Mouse (Mus musculus): ENCODE measurements around the gene Tmem30c. TPM values are rescaled to one million over a fixed set of nuclear protein-coding genes. Genes with fewer than 3 reads are reported as not detected.
"Not testable (repeated sequence)": the region's sequence is repeated elsewhere in the genome, so short reads cannot be mapped to it uniquely, and the experiment has no call there.

The Tmem30c gene
- polyA plus RNA-seq, 1 experiment from 2014 or later, result 0.14 TPM

DNA sequence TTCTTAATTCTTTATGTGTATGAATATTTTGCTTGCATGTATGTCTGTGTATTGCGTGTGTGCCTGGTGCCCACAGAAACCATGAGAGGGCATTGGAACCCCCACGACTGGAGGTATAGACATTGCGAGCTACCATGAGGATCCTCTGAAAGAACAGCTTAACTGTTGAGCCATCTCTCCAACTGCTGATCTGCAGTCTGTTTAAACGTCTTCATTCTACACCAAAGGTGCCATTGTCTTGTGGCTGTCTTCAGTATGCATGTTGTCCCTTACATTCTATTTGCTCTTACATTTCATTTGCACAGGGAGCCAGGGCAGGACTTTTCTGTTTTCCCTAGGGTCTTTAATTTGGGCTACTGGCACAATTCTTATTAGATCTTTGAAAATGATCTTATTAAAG is 41.7 kb downstream of the Tmem30c start:
- no peak overlapping the region for H3K4me3 ChIP-seq
- H3K27me3 ChIP-seq, result no peaks in the 10 kb centered on the region
- H3K36me3 ChIP-seq, result no peaks in the 10 kb centered on the region
- no peaks in the 10 kb centered on the region for H3K9me3 ChIP-seq
- H3K27ac ChIP-seq, result no peak overlapping the region
- H3K9ac ChIP-seq, result no peak overlapping the region
- no peak for ATAC-seq (ENCODE audit: insufficient number of reproducible peaks, insufficient read depth, low FRiP score, low TSS enrichment)
- no peak overlapping the region for H3K4me2 ChIP-seq (replicated peaks)
- 0 out of 2 replicates have a peak, but pooled peaks cover 2% of the 10 kb centered on the region for H3K4me1 ChIP-seq
- 86% methylated on average over 4 of the region's 4 CpGs for WGBS

DNA sequence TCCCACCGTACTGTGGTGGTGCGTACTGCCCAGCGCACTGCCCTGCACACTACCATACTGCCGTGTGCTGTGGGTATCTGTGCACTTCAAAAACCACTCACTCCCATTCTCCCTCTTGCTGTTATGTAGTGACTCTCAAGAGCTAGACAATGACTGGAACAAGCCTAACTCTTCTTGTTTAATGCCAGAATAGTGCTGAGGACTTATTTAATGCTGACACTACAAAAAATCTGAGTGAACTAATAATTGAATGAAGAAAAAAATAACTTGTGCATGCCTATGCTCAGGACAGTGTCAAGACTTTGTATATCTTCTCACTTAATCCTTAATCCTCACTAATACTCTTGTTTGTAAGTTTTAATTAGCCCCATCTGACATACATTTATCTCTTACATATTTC is 45.2 kb downstream of the Tmem30c start:
- Histone ChIP-seq H3K4me1 (0 out of 2 replicates have a peak, but pooled peaks cover 2% of the 10 kb centered on the region), H3K4me2 (replicated peaks) (no peak overlapping the region), H3K36me3 (no peaks in the 10 kb centered on the region), H3K9me3 (no peaks in the 10 kb centered on the region), H3K27me3 (no peaks in the 10 kb centered on the region), H3K27ac (no peak overlapping the region), H3K9ac (no peak overlapping the region), H3K4me3 (no peak overlapping the region)
- WGBS, result 96% methylated on average over 4 of the region's 4 CpGs
- ATAC-seq (ENCODE audit: insufficient number of reproducible peaks, insufficient read depth, low FRiP score, low TSS enrichment), result no peak

DNA sequence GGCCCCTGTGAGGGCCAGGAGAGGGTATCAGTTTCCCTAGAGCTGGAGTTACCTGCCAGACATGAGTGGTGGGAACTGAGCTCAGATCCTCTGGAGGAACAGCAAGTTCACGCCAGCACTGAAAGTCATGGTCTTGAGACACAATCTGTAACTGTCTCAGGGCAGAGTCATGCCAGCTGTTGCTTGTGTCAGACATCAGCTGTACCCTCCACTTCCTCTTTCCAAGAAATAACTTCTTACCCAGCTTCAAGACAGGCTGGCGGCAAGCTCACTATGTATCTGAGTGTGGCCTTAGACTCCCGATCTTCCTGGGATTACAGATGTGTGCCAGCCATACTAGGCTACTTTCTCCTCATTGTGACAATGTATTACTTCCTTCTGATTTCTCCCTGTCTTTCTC is 46.1 kb downstream of the Tmem30c start:
- no peaks in the 10 kb centered on the region for H3K36me3 ChIP-seq
- WGBS, result 90% methylated on average over 3 of the region's 3 CpGs
- H3K4me2 ChIP-seq (replicated peaks), result no peak overlapping the region
- H3K9me3 ChIP-seq, result no peaks in the 10 kb centered on the region
- 0 out of 2 replicates have a peak, but pooled peaks cover 2% of the 10 kb centered on the region for H3K4me1 ChIP-seq
- no peak overlapping the region for H3K4me3 ChIP-seq
- no peaks in the 10 kb centered on the region for H3K27me3 ChIP-seq
- no peak for ATAC-seq (ENCODE audit: insufficient number of reproducible peaks, insufficient read depth, low FRiP score, low TSS enrichment)
- no peak overlapping the region for H3K9ac ChIP-seq
- H3K27ac ChIP-seq, result no peak overlapping the region

DNA sequence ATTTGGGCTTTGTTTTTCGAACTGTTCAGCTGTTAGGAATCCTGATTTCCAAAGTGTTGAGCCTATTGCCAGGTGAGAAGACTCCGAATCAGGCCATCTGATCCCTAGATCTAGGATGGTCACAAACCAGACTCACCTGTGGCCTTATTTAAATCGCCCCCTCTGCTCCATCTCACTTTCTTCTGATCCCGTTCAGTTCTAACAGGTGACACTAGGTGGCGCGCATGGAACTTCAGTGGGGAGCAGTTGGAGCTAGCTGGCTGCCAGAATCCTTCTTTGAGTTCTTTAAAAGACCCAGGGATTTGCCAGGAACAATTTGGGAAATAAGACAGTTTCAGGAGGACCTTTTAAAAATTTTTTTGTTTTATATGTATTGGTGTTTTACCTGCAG is 48.8 kb downstream of the Tmem30c start:
- 6% methylated on average over 6 of the region's 6 CpGs for WGBS
- no peak overlapping the region for H3K4me2 ChIP-seq (replicated peaks)
- H3K27me3 ChIP-seq, result no peaks in the 10 kb centered on the region
- H3K27ac ChIP-seq, result 0 out of 2 replicates have a peak overlapping the region, but pooled peaks have one; percentile 25
- H3K4me3 ChIP-seq, result no peak overlapping the region
- H3K36me3 ChIP-seq, result no peaks in the 10 kb centered on the region
- 0 out of 2 replicates have a peak, but pooled peaks cover 2% of the 10 kb centered on the region for H3K4me1 ChIP-seq
- H3K9ac ChIP-seq, result no peak overlapping the region
- ATAC-seq (ENCODE audit: insufficient number of reproducible peaks, insufficient read depth, low FRiP score, low TSS enrichment), result no peak
- no peaks in the 10 kb centered on the region for H3K9me3 ChIP-seq

DNA sequence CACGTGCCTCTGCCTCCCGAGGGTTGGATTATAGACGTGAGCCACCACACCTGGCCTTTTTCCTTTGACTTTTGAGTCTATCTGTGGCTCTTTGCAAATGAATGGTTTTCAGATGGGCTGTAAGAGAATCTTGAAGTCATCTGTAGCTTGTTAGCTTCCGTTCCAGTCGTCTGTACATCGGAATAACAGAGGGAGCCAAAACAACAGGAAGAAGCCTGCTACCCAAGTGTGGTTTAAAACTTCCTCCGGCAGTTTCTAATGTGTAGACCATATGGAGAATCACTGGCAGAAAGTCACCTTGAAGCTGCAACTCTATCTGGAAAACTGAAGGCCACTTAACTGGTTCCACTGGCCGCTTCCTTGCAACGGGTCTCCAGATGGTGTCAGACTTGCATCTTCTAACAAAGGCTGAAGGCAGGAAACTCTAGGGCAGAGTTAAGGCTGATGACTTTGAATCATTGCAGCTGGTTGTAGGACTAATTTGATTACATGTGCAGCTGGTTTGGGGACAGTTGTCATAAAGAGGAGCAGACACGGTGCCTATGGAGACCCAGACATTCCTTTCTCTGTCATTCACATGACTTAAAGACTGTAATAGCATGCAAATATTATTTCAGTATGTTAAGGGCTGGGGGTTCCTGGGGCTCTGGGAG is 49.3 kb downstream of the Tmem30c start:
- Histone ChIP-seq H3K27me3 (no peaks in the 10 kb centered on the region), H3K4me2 (replicated peaks) (no peak overlapping the region), H3K4me1 (0 out of 2 replicates have a peak, but pooled peaks cover 2% of the 10 kb centered on the region), H3K27ac (peak overlapping the region; percentile 25; the same call in 1 of the 2 replicates), H3K9ac (no peak overlapping the region), H3K36me3 (no peaks in the 10 kb centered on the region), H3K4me3 (no peak overlapping the region), H3K9me3 (no peaks in the 10 kb centered on the region)
- WGBS, result 23% methylated on average over 10 of the region's 10 CpGs
- peak; percentile 47; the same call in 1 of the 2 replicates for ATAC-seq (ENCODE audit: insufficient number of reproducible peaks, insufficient read depth, low FRiP score, low TSS enrichment)

DNA sequence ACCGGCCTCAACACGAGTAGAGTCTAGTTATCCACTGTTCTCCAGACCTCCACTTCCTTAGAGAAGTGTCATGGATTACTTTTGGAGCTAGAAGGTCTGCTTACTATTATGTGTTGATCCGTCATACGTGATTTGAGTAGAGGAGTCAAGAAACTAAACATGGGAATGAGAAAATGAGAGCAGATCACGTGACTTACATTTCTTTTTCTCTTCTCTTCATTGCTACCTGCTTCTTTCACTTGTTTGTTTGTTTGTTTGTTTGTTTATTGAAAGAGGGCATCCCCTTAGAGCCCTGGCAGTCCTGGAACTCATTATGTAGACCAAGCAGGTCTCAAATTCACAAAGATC is 49.8 kb downstream of the Tmem30c start:
- WGBS, result 71% methylated on average over 5 of the region's 5 CpGs
- no peaks in the 10 kb centered on the region for H3K9me3 ChIP-seq
- 0 out of 2 replicates have a peak, but pooled peaks cover 2% of the 10 kb centered on the region for H3K4me1 ChIP-seq
- no peak overlapping the region for H3K4me2 ChIP-seq (replicated peaks)
- no peak overlapping the region; the same call in 1 of the 2 replicates for H3K27ac ChIP-seq
- no peaks in the 10 kb centered on the region for H3K27me3 ChIP-seq
- H3K4me3 ChIP-seq, result no peak overlapping the region
- no peak for ATAC-seq (ENCODE audit: insufficient number of reproducible peaks, insufficient read depth, low FRiP score, low TSS enrichment)
- no peak overlapping the region for H3K9ac ChIP-seq
- H3K36me3 ChIP-seq, result no peaks in the 10 kb centered on the region

DNA sequence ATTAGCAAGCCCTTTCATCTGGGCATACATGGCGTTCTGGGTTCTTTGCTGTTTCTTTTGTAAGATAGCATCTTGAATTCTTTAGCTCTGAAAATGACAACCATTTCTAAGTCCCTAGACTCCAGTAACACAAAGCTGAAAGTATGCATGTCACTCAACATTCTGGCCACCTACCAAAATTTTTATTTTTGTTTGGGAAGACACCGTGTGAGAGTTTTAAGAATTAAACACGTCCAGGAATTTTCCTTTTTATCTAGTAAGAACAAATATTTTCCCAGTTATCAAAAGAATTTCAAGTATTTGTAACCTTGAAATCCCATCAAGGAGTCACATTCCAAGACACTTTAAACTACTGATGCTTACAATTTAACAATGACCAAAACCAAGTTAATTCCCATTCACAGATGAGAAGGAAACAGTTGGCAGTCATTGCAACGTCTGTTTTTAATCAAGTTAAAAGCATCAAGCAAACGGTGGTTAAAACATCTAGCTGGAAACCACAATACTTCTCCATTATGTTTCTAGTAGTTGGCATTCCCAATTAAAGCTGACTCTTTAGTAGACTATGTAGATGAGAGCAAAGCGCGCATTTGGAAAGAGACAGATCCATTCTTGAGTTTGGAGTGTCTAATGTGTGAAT is 56.7 kb downstream of the Tmem30c start:
- Histone ChIP-seq H3K9ac (no peak overlapping the region), H3K27ac (no peak overlapping the region), H3K27me3 (no peaks in the 10 kb centered on the region), H3K4me3 (no peak overlapping the region), H3K9me3 (no peaks in the 10 kb centered on the region), H3K4me2 (replicated peaks) (no peak overlapping the region), H3K4me1 (no peaks in the 10 kb centered on the region), H3K36me3 (no peaks in the 10 kb centered on the region)
- no peak for ATAC-seq (ENCODE audit: insufficient number of reproducible peaks, insufficient read depth, low FRiP score, low TSS enrichment)
- 37% methylated on average over 7 of the region's 7 CpGs for WGBS

DNA sequence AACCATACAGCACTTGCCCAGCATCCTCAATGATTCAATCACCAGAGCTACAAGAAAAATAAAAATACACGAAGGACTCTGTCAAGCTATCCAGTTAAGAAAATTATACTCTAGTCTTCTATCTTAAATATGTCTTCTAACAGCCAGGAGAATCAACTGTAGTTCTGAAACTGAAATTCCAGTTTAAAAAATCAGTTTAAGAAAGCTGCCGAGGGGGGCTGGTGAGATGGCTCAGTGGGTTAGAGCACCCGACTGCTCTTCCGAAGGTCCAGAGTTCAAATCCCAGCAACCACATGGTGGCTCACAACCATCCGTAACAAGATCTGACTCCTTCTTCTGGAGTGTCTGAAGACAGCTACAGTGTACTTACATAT is 60.7 kb downstream of the Tmem30c start:
- not testable (repeated sequence) for H3K4me1 ChIP-seq; H3K9ac ChIP-seq; H3K36me3 ChIP-seq; ATAC-seq (ENCODE audit: insufficient number of reproducible peaks, insufficient read depth, low FRiP score, low TSS enrichment); H3K9me3 ChIP-seq; H3K27ac ChIP-seq; H3K27me3 ChIP-seq
- peak overlapping the region; percentile 64 for H3K4me2 ChIP-seq (replicated peaks)
- H3K4me3 ChIP-seq, result peak overlapping the region; percentile 90
- 72% methylated on average over 5 of the region's 5 CpGs for WGBS

DNA sequence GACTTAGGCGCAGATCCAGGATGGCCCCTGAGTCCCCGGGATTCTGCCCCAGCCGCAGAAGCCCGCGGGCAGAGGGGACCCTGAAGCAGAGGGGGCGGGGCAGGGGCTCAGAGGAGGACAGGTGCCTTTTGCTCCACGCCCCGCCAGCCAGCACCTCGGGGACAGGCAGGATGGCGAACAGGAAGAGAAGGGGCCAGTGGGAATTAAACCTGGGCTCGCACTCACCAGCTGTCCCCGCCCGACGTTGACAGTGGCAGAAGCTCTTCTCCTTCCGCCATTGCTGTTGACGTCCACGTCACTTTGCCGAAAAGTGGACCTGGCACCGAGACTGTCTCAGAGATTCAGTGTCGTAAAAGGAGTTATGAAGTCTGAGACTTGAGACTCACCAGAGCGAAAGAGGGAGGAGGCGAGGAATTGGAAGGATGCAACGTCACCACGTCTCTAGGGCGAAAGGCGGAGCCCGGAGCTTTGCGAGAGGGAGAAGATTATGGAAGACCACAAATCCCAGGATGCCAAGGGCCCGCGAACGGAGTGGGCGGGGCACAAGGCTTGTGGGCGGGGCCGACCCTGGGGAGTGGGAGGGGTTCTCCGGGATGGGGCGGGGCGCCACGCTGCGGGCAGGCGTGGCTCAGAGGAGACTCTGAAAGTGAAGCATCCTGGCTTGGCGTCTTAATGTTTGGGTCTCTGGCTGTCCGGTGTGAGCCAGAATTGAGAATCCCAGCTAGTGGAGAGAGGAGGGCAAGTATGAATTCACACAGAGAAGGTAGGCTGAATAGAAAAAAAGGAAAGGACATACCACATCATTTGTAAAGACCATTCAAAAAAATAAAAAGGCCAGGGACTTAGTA is 61.4 kb downstream of the Tmem30c start, which contains the start of gene Tbc1d23:
TSS of gene Tbc1d23 (minus strand) at position 416 of the 848 bp plus-strand sequence.
- peak within 1 kb of the TSS; percentile 64 for H3K4me2 ChIP-seq (replicated peaks)
- peak; percentile 96 for ATAC-seq (ENCODE audit: insufficient number of reproducible peaks, insufficient read depth, low FRiP score, low TSS enrichment)
- peaks cover 7% of the 10 kb centered on the region for H3K4me1 ChIP-seq
- H3K27ac ChIP-seq, result peak within 1 kb of the TSS; percentile 80
- no peaks in the 10 kb centered on the region for H3K9me3 ChIP-seq
- H3K4me3 ChIP-seq, result peak within 1 kb of the TSS; percentile 90
- under 1% methylated on average over 42 of the region's 42 CpGs for WGBS
- H3K36me3 ChIP-seq, result no peaks in the 10 kb centered on the region
- no peaks in the 10 kb centered on the region for H3K27me3 ChIP-seq
- H3K9ac ChIP-seq, result peak within 1 kb of the TSS; percentile 80

DNA sequence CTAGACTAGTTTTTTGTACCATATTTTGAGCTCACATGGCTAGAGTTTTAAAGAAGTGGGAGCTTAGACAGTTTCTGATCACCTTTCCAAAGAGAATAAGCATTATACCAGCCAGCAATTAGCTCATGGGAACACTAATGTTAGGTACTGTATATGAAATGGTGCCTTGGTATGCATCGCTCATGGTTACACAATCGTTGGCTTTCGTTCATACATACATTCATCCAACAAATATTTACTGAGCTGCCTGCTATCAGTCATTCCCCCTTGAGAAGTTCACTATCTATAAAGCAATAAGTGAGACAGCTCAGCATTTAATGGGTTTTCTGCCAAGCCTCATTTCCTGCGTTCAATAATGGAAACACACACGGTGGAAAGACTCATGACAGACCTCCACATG is 66.2 kb downstream of the Tmem30c start:
- H3K36me3 ChIP-seq, result no peaks in the 10 kb centered on the region
- ATAC-seq (ENCODE audit: insufficient number of reproducible peaks, insufficient read depth, low FRiP score, low TSS enrichment), result no peak
- no peak overlapping the region for H3K4me3 ChIP-seq
- H3K27me3 ChIP-seq, result no peaks in the 10 kb centered on the region
- H3K27ac ChIP-seq, result no peak overlapping the region
- no peaks in the 10 kb centered on the region for H3K9me3 ChIP-seq
- peaks cover 7% of the 10 kb centered on the region for H3K4me1 ChIP-seq
- no peak overlapping the region for H3K4me2 ChIP-seq (replicated peaks)
- no peak overlapping the region for H3K9ac ChIP-seq
- 91% methylated on average over 5 of the region's 5 CpGs for WGBS

DNA sequence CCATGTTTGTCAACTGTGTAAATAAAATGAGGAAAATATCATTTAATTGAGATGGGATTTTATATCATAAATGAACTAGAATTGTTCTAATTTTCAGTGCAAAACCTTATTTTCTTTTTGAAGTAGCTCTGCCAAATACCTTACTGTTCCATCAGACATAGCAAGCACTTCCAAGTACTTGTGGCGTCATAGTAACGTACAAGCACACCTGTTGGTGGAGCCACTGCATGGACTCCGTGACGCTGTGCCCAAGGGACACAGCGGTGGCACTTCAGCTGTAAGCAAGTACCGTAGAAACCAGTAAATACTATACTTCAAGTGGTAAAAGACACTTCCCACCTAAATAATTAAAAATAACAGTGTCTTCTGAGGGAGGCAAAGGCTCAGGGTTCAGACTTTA is 72.3 kb downstream of the Tmem30c start:
- H3K9ac ChIP-seq, result no peak overlapping the region
- no peak overlapping the region for H3K4me3 ChIP-seq
- no peaks in the 10 kb centered on the region for H3K4me1 ChIP-seq
- no peak for ATAC-seq (ENCODE audit: insufficient number of reproducible peaks, insufficient read depth, low FRiP score, low TSS enrichment)
- WGBS, result 95% methylated on average over 6 of the region's 6 CpGs
- no peak overlapping the region for H3K27ac ChIP-seq
- peaks cover 7% of the 10 kb centered on the region; the same call in 1 of the 2 replicates for H3K36me3 ChIP-seq
- H3K9me3 ChIP-seq, result no peaks in the 10 kb centered on the region
- H3K27me3 ChIP-seq, result no peaks in the 10 kb centered on the region
- no peak overlapping the region for H3K4me2 ChIP-seq (replicated peaks)

Measured in embryonic facial prominence, embryonic 12.5 days (tissue).